8 mouse cellular contexts compared by ENCODE assay signal in genomic region chr7:34647052-34647451, GRCm38 (mm10). TPM values are rescaled to one million over a fixed set of nuclear protein-coding genes. Genes with fewer than 3 reads are reported as not detected.
DNase-seq lines count a peak whose midpoint lies in the region; ATAC-seq lines count a peak whose summit lies in the region.

No protein-coding gene starts in this region.

- H3K9me3 ChIP-seq in midbrain, embryonic 15.5 days: no peaks in the 10 kb centered on the region

- no peaks in the 10 kb centered on the region for H3K27me3 ChIP-seq in midbrain, embryonic 15.5 days (replicated peaks)

- H3K4me2 ChIP-seq in midbrain, embryonic 15.5 days: no peak overlapping the region

- 65% methylated on average over 9 of the region's 9 CpGs for WGBS in midbrain, embryonic 15.5 days

- H3K27ac ChIP-seq in midbrain, embryonic 15.5 days: no peak overlapping the region

- H3K36me3 ChIP-seq in midbrain, embryonic 15.5 days (replicated peaks): peaks cover 2% of the 10 kb centered on the region

- no peak overlapping the region for H3K4me3 ChIP-seq in midbrain, embryonic 15.5 days

- ATAC-seq in granulocyte monocyte progenitor cell, adult 5-6 weeks (replicated peaks; ENCODE audit: poor library complexity, severe bottlenecking): 0 out of 2 replicates have a peak, but pooled peaks have one; percentile 20
- ATAC-seq in midbrain, embryonic 15.5 days (replicated peaks): no peak

- DNase-seq in heart, adult 11 months: peak; percentile 94
- DNase-seq in heart, adult 8-10 months (ENCODE audit: low spot score): no peak
- peak; percentile 57 for DNase-seq in right cerebral cortex, postnatal 4 days
- no peak for DNase-seq in right cerebral cortex, postnatal 14 days
- DNase-seq in ovary, postnatal 10 days (ENCODE audit: low spot score): peak; percentile 30
- DNase-seq in thymus, postnatal 4 days: no peak

- H3K9ac ChIP-seq in midbrain, embryonic 15.5 days: no peak overlapping the region

- H3K4me1 ChIP-seq in midbrain, embryonic 15.5 days: peaks cover 38% of the 10 kb centered on the region

RNA-seq across cellular contexts. Expression of gene Kctd15, which starts 9.5 kb away (rescaled TPM):
- total RNA-seq in heart, adult 8-10 months (2022): 1 to 10 TPM; 2.4 to 3.9 (median 3.2) TPM
- total RNA-seq in granulocyte monocyte progenitor cell, adult 5-6 weeks (2014; fragmentation: Nextera tagmentation): 0.85 TPM in 1 of 2 replicates, not detected in the other
- not detected in 2 replicates for total RNA-seq in granulocyte monocyte progenitor cell, adult 5-6 weeks (2017)
- polyA plus RNA-seq in midbrain, embryonic 15.5 days (2015; fragmentation: Nextera tagmentation; extraction: Ambion mirVana): 29.1 and 31.7 TPM in 2 replicates

Comparison
In these comparisons a context has a peak if more than half of its experiments do, and no peak if none do; other contexts are left out.
1. DNase-seq: peak in heart, adult 11 months (single experiment), right cerebral cortex, postnatal 4 days (single experiment) and ovary, postnatal 10 days (single experiment); none in heart, adult 8-10 months (single experiment), right cerebral cortex, postnatal 14 days (single experiment) and thymus, postnatal 4 days (single experiment).